Mouse (Mus musculus) CH12.LX (cell line): ENCODE results near the gene Iqcc. TPM values are rescaled to one million over a fixed set of nuclear protein-coding genes. Genes with fewer than 3 reads are reported as not detected.

ENCODE experiments used
- DNase-seq: peaks from one replicate; pipeline ENCODE4 v3.0.0-alpha.2; 2013; ENCODE audit errors: extremely low read depth
- H3K27ac ChIP-seq: 2 replicates; pipeline ENCODE4 v1.5.1; 2012; ENCODE audit warnings: low read depth, mild to moderate bottlenecking, control low read depth, moderate library complexity; ENCODE audit not compliant: insufficient read depth
- H3K27me3 ChIP-seq: replicated peaks from 2 replicates; pipeline ENCODE3; 2012; ENCODE audit warnings: inconsistent platforms
- H3K36me3 ChIP-seq, 2 experiments: replicated peaks in 1 of 2; 2 replicates each; pipeline versions ENCODE3 to v1.6.1; 2012; ENCODE audit warnings: inconsistent platforms in 1 of 2, low read length in 1 of 2, mild to moderate bottlenecking in 1 of 2, mixed read lengths in 1 of 2, moderate library complexity in 1 of 2; ENCODE audit not compliant: control insufficient read depth in 1 of 2, insufficient read depth in 1 of 2
- H3K4me1 ChIP-seq, 2 experiments: 2 replicates each; pipeline ENCODE4 v1.6.1; 2012; ENCODE audit warnings: inconsistent platforms in 1 of 2, moderate library complexity in 1 of 2; ENCODE audit not compliant: insufficient read depth in 2 of 2, control insufficient read depth in 1 of 2
- H3K4me2 ChIP-seq: 2 replicates; pipeline ENCODE4 v1.6.1; 2012; ENCODE audit warnings: low read depth, mild to moderate bottlenecking, control low read depth; ENCODE audit not compliant: poor library complexity, insufficient read depth, severe bottlenecking
- H3K4me3 ChIP-seq, 3 experiments: fragments of 150-350 bp in 1 of 3; sonication (generic) in 1 of 3; replicated peaks in 1 of 3; 2 replicates each; pipeline versions ENCODE3 to v1.5.1; 2011 to 2012; ENCODE audit warnings: low read depth in 2 of 3, low read length in 2 of 3, mild to moderate bottlenecking in 2 of 3, moderate library complexity in 2 of 3, control low read depth in 1 of 3, improper control_type of control experiment in 1 of 3, inconsistent platforms in 1 of 3, mixed read lengths in 1 of 3; ENCODE audit not compliant: poor library complexity in 1 of 3
- H3K79me2 ChIP-seq: replicated peaks from 2 replicates; pipeline ENCODE4 v1.6.1; 2012; ENCODE audit warnings: mild to moderate bottlenecking, moderate library complexity; ENCODE audit not compliant: control insufficient read depth, poor library complexity, insufficient read depth, severe bottlenecking; ENCODE audit errors: extremely low read depth
- H3K9ac ChIP-seq: 2 replicates; pipeline ENCODE4 v1.6.1; 2012; ENCODE audit warnings: low read depth, mild to moderate bottlenecking, control low read depth, moderate library complexity; ENCODE audit not compliant: insufficient read depth
- H3K9me3 ChIP-seq: replicated peaks from 2 replicates; pipeline ENCODE3; 2012; ENCODE audit warnings: low read length, inconsistent platforms, mixed read lengths
- BHLHE40 ChIP-seq: IDR thresholded peaks from 2 replicates; pipeline ENCODE4 v1.6.1; 2011; ENCODE audit warnings: mild to moderate bottlenecking, low read depth, low read length, improper control_type of control experiment
- CHD1 ChIP-seq: IDR thresholded peaks from 2 replicates; pipeline ENCODE4 v1.6.1; 2012; ENCODE audit warnings: low read depth, low read length, improper control_type of control experiment, inconsistent platforms
- CHD2 ChIP-seq: IDR thresholded peaks from 2 replicates; pipeline ENCODE4 v1.6.1; 2011; ENCODE audit warnings: low read length, improper control_type of control experiment
- CTCF ChIP-seq, 2 experiments: IDR thresholded peaks in 1 of 2; conservative IDR thresholded peaks in 1 of 2; 2 replicates each; pipeline ENCODE4 v1.5.1; 2011 to 2012; ENCODE audit warnings: low read depth in 2 of 2, low read length in 2 of 2, improper control_type of control experiment in 1 of 2, inconsistent platforms in 1 of 2, mild to moderate bottlenecking in 1 of 2, moderate library complexity in 1 of 2
- E2F4 ChIP-seq: IDR thresholded peaks from 2 replicates; pipeline ENCODE4 v1.6.1; 2011; ENCODE audit warnings: low read depth, low read length, improper control_type of control experiment; ENCODE audit not compliant: insufficient replicate concordance
- EP300 ChIP-seq: IDR thresholded peaks from 2 replicates; pipeline ENCODE4 v1.6.1; 2011; ENCODE audit warnings: low read length, improper control_type of control experiment
- JUN ChIP-seq: IDR thresholded peaks from 2 replicates; pipeline ENCODE4 v1.6.1; 2011; ENCODE audit warnings: low read depth, mild to moderate bottlenecking, low read length, improper control_type of control experiment, moderate library complexity; ENCODE audit not compliant: insufficient read depth
- JUND ChIP-seq: conservative IDR thresholded peaks from 2 replicates; pipeline ENCODE4 v1.6.1; 2011; ENCODE audit warnings: low read depth, low read length, improper control_type of control experiment
- KAT2A ChIP-seq: IDR thresholded peaks from 2 replicates; pipeline ENCODE4 v1.6.1; 2012; ENCODE audit warnings: low read length, improper control_type of control experiment, inconsistent platforms; ENCODE audit not compliant: insufficient replicate concordance
- MAZ ChIP-seq: IDR thresholded peaks from 2 replicates; pipeline ENCODE4 v1.6.1; 2012; ENCODE audit warnings: low read depth, mild to moderate bottlenecking, inconsistent platforms, low read length, improper control_type of control experiment, moderate library complexity
- MEF2A ChIP-seq: IDR thresholded peaks from 2 replicates; pipeline ENCODE4 v1.6.1; 2014; ENCODE audit warnings: low read depth, mild to moderate bottlenecking, inconsistent platforms, low read length, improper control_type of control experiment, borderline replicate concordance
- MXI1 ChIP-seq: IDR thresholded peaks from 2 replicates; pipeline ENCODE4 v1.6.1; 2011; ENCODE audit warnings: mild to moderate bottlenecking, low read depth, low read length, improper control_type of control experiment
- MYC ChIP-seq: IDR thresholded peaks from 2 replicates; pipeline ENCODE4 v1.6.1; 2011; ENCODE audit warnings: low read depth, mild to moderate bottlenecking, improper control_type of control experiment, low read length
- NELFE ChIP-seq: IDR thresholded peaks from 2 replicates; pipeline ENCODE4 v1.6.1; 2011; ENCODE audit warnings: low read depth, low read length, improper control_type of control experiment
- NRF1 ChIP-seq: IDR thresholded peaks from 2 replicates; pipeline ENCODE4 v1.6.1; 2014; ENCODE audit warnings: low read depth, mild to moderate bottlenecking, inconsistent platforms, low read length, improper control_type of control experiment, moderate library complexity
- PAX5 ChIP-seq: IDR thresholded peaks from 2 replicates; pipeline ENCODE4 v1.6.1; 2012; ENCODE audit warnings: low read length, inconsistent platforms, mixed read lengths
- POLR2AphosphoS2 ChIP-seq: IDR thresholded peaks from 2 replicates; pipeline ENCODE4 v1.6.1; 2011; ENCODE audit warnings: low read depth, low read length, improper control_type of control experiment
- RAD21 ChIP-seq: IDR thresholded peaks from 2 replicates; pipeline ENCODE4 v1.6.1; 2011; ENCODE audit warnings: low read depth, mild to moderate bottlenecking, low read length, improper control_type of control experiment, moderate library complexity
- RCOR1 ChIP-seq: conservative IDR thresholded peaks from 2 replicates; pipeline ENCODE4 v1.6.1; 2012; ENCODE audit warnings: low read depth, mild to moderate bottlenecking, inconsistent platforms, low read length, improper control_type of control experiment
- SIN3A ChIP-seq: IDR thresholded peaks from 2 replicates; pipeline ENCODE4 v1.6.1; 2012; ENCODE audit warnings: low read length, improper control_type of control experiment, inconsistent platforms
- TBP ChIP-seq: conservative IDR thresholded peaks from 2 replicates; pipeline ENCODE4 v1.6.1; 2011; ENCODE audit warnings: low read depth, low read length, improper control_type of control experiment
- TCF12 ChIP-seq: IDR thresholded peaks from 2 replicates; pipeline ENCODE4 v1.6.1; 2014; ENCODE audit warnings: low read depth, mild to moderate bottlenecking, inconsistent platforms, low read length, improper control_type of control experiment
- UBTF ChIP-seq: IDR thresholded peaks from 2 replicates; pipeline ENCODE4 v1.6.1; 2012; ENCODE audit warnings: low read depth, mild to moderate bottlenecking, inconsistent platforms, low read length, improper control_type of control experiment, moderate library complexity
- USF1 ChIP-seq: IDR thresholded peaks from 2 replicates; pipeline ENCODE4 v1.6.1; 2014; ENCODE audit warnings: low read depth, mild to moderate bottlenecking, inconsistent platforms, low read length, improper control_type of control experiment
- USF2 ChIP-seq: conservative IDR thresholded peaks from 2 replicates; pipeline ENCODE4 v1.6.1; 2011; ENCODE audit warnings: low read depth, low read length, improper control_type of control experiment
- ZC3H11A ChIP-seq: IDR thresholded peaks from 2 replicates; pipeline ENCODE4 v1.6.1; 2012; ENCODE audit warnings: low read depth, mild to moderate bottlenecking, inconsistent platforms, low read length, improper control_type of control experiment
- ZKSCAN1 ChIP-seq: IDR thresholded peaks from 2 replicates; pipeline ENCODE4 v1.6.1; 2012; ENCODE audit warnings: low read depth, inconsistent platforms, low read length, improper control_type of control experiment, borderline replicate concordance
- dilution Hi-C: fragments of 300-500 bp; cut with MboI; formaldehyde crosslinking; loops from 2 replicates; pipeline ENCODE4 v1.14.3; 2020; ENCODE audit warnings: low sequenced_read_pairs; ENCODE audit not compliant: extremely low pct_unique_long_range_greater_than_20kb, extremely low pct_ligation_motif_present
- in situ Hi-C: fragments of 300-500 bp; cut with MboI; formaldehyde crosslinking; loops from 3 replicates; pipeline ENCODE4 v1.14.3; 2019; ENCODE audit warnings: low sequenced_read_pairs, low pct_ligation_motif_present, low pct_unique_long_range_greater_than_20kb, mixed read lengths
- polyA plus RNA-seq: library from polyadenylated mRNA; unstranded; fragments of >175 nt; gene quantifications from 2 replicates; pipeline ENCODE4 v1.2.1, GENCODE M21; 2012; ENCODE audit warnings: low read depth; ENCODE audit not compliant: insufficient read length
- total RNA-seq, 2 experiments: library from RNA; depleted of rRNA; stranded (reverse); fragments of 300-350 nt in 1 of 2; fragments of >200 nt in 1 of 2; gene quantifications; 2 replicates each; pipeline ENCODE4 v1.2.3; 2012 to 2014

The Iqcc gene
- total and polyA plus RNA-seq, 3 experiments = 13.5 to 27.0 (median 18.4) TPM

DNA sequence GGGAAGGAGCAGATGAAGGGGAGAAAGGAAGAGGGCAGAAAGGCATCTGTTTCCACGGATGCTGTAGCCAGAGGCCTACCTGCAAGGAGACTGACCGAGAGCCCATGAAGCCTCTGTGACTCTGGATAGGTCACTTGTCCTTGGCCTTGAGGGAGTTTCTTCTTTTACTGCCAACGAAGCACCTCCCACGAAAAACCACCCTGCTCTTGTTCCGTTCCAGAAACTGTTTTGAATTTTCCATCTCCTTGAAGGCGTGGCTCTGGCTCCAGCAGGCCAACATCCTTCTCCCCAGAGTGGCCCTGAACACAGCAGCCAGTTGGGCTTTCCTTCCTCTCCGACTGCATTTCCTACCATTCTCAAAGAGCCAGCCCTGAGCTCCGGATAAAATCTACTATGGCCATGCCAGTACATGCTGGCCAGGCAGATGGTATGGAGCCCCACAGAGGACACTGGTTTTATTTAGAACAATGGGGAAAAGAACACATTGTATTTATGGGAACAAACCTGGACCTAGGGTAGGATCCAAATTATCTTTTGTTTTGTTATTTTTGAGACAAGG, 2.5 kb upstream of the Iqcc start (continued):
- TF ChIP-seq UBTF = no peak
- TF ChIP-seq NRF1 = no peak
- TF ChIP-seq ZKSCAN1 = no peak
- TF ChIP-seq SIN3A = peak; percentile 70; the same call in 1 of the 2 replicates
- no peak for TF ChIP-seq BHLHE40
- TF ChIP-seq JUN = no peak
- peak; percentile 55; the same call in 1 of the 2 replicates for TF ChIP-seq TBP
- TF ChIP-seq MYC = peak; percentile 78
- no peak for TF ChIP-seq MAZ
- TF ChIP-seq POLR2AphosphoS2 = no peak; the same call in 1 of the 2 replicates
- TF ChIP-seq USF2 = no peak
- TF ChIP-seq ZC3H11A = no peak
- no peak for TF ChIP-seq PAX5
- no peak for TF ChIP-seq USF1
- TF ChIP-seq CHD2 = no peak
- peak; percentile 52; the same call in 1 of the 2 replicates for TF ChIP-seq EP300
- no peak for TF ChIP-seq RAD21
- no peak for TF ChIP-seq JUND
- 0 out of 2 replicates have a peak, but pooled peaks have one; percentile 18 for TF ChIP-seq KAT2A
- TF ChIP-seq MXI1 = no peak
- TF ChIP-seq NELFE = peak; percentile 62; the same call in 1 of the 2 replicates

DNA sequence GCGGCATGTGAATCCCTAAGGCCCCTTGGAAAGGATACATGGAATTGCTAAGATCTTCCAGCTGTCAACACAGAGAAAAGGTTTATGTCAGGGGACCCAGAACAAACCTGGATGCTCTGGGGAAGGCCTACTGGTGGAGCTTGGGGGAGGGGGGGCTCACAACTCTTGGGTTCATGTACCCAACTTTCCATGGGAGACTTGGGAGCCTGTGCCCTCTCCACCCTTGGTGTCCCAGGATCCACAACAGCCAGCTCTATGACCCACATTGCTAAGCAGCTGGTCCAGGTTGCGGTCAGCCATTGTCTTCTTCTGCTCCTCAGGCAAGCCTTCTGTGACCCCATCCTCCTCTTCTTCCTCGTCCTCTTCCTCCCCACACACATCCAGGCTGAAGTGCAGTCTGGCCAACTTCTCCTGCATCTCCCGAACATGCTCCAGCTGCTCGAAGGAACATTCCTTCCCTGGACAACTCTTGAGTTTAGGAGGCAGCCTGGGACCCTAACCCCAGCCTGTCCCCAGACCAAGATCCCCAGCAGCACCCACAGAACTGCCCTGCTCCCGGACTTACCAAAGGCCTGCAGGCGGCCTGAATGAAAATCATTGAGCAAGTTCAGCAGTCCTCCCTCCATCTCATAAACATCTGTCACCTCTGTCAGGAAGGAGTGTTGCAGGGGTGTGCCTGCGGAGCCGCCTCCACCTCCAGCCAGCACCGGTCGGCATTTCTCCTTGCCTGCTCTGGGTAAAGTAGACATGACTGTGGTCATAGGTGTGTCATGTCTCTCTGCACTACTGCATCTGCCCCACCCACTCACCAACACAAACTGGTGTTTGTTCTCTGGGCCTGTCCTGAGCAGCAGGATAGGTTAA, 1.8 kb upstream of the Iqcc start:
- peaks cover 11 to 65% of the 10 kb centered on the region in 2 experiments for H3K4me1 ChIP-seq
- H3K9ac ChIP-seq = peak overlapping the region; percentile 57
- H3K27me3 ChIP-seq = no peaks in the 10 kb centered on the region
- DNase-seq = no peak
- TF ChIP-seq MAZ (no peak), JUND (no peak), RCOR1 (no peak), TCF12 (no peak), JUN (no peak), E2F4 (no peak), CHD1 (no peak), PAX5 (no peak), MEF2A (no peak), RAD21 (no peak), CTCF (conservative IDR thresholded peaks at IDR 0.05 in 1 of 2, IDR thresholded peaks at IDR 0.05 in 1 of 2; ENCODE audit: low read depth in 2 of 2, low read length in 2 of 2) (no peak), KAT2A (no peak), EP300 (no peak)
- TF ChIP-seq, all 38 proteins: peak for 0
- peaks cover 21 to 38% of the 10 kb centered on the region in 2 experiments for H3K36me3 ChIP-seq
- H3K4me2 ChIP-seq = peak overlapping the region; percentile 52
- peak overlapping the region; percentile 74 for H3K27ac ChIP-seq
- H3K9me3 ChIP-seq = no peaks in the 10 kb centered on the region
- peak overlapping the region; percentile 47 to 53 (median 49) for H3K4me3 ChIP-seq
- no peaks in the 10 kb centered on the region for H3K79me2 ChIP-seq
- dilution Hi-C loops = no loop called here
- in situ Hi-C loops = loop anchor here (25.0 kb wide), 1 partner anchor 258 kb away; no protein-coding TSS in a partner anchor
